Mouse (Mus musculus): ENCODE results near the gene Smim6. TPM values are rescaled to one million over a fixed set of nuclear protein-coding genes. Genes with fewer than 3 reads are reported as not detected.

Gene Smim6
- polyA plus RNA-seq, 1 experiment from 2014 or later: 1.1 TPM

DNA sequence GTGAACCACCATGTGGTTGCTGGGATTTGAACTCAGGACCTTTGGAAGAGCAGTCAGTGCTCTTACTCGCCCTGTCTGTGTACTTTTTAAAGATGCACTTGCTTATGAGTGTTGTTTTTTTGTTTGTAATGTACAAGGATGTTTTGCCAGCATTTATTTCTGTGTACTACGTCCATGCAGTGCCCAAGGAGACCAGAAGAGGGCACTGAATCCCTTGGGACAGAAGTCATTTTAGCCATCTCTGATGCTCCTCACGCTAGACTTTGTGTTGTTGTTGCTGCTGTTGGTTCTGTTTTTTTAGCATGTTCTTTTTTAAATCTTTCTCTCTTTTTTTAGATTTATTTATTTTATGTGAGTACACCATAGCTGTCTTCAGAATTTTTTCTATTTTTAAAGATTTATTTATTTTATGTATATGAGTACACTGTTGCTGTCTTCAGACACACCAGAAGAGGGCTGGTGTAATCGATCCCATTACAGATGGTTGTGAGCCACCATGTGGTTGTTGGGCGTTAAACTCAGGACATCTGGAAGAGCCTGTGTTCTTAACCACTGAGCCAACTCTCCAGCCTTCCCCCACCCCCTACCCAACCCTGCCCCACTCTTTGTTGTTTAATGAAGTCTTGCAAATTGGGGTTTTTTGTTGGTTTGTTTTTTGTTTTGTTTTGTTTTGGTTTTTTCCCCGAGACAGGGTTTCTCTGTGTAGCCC is 8.4 kb downstream of the Smim6 start:
- peaks cover 8% of the 10 kb centered on the region for H3K36me3 ChIP-seq

DNA sequence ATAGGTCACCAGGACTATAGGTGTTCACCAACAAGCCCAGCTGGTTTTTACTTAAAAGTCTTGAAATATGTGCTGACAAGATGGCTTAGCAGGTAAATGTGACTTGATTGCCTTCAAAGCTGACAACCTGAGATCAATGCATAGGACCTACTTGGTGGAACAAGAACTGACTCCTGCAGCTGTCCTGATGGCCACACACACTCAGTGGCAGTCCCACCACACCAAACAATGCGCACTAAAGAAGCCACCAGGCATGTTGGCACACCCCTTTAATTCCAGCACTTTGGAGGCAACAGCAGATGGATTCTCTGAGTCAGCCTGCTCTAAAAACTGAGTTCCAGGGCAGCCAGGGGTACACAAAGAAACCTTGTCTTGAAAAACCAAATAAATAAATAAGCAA is 10.2 kb downstream of the Smim6 start:
- ATAC-seq (ENCODE audit: low FRiP score, low read depth): no peak
- Histone ChIP-seq H3K4me2 (no peak overlapping the region), H3K4me1 (replicated peaks) (no peaks in the 10 kb centered on the region), H3K36me3 (peaks cover 4% of the 10 kb centered on the region; the same call in 1 of the 2 replicates), H3K4me3 (no peak overlapping the region), H3K27ac (replicated peaks) (no peak overlapping the region), H3K9me3 (no peaks in the 10 kb centered on the region), H3K27me3 (no peaks in the 10 kb centered on the region), H3K9ac (no peak overlapping the region)
- WGBS: 94% methylated on average over 1 of the region's 1 CpGs

More for the DNA sequence above, 8.4 kb downstream of the Smim6 start:
- Histone ChIP-seq H3K4me1 (replicated peaks) (no peaks in the 10 kb centered on the region), H3K9me3 (no peaks in the 10 kb centered on the region), H3K27ac (replicated peaks) (no peak overlapping the region), H3K4me3 (no peak overlapping the region), H3K9ac (no peak overlapping the region), H3K27me3 (no peaks in the 10 kb centered on the region), H3K4me2 (no peak overlapping the region)
- ATAC-seq (ENCODE audit: low FRiP score, low read depth): no peak
- 51% methylated on average over 6 of the region's 6 CpGs for WGBS

DNA sequence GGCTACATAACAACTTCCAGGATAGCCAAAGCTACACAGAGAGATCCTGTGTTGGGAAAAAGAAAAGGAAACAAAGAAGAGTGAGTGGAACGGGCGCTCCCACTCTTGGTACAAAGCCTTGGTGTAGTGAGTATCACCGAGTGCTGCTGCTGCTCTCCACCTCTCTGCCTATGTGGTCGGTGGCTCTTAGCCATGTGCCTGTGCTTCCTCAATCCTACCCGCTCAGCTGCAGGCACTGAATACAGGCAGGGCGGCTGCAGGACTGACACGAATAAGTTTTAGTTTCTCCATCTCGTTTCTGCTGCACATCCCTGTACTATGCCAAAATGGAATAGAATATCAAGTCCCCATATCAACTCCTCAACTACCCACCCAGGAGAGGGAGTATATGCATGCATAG is 17.2 kb downstream of the Smim6 start:
- peaks cover 10% of the 10 kb centered on the region; the same call in 1 of the 2 replicates for H3K36me3 ChIP-seq
- 91% methylated on average over 8 of the region's 8 CpGs for WGBS
- ATAC-seq (ENCODE audit: low FRiP score, low read depth): no peak
- no peak overlapping the region for H3K4me3 ChIP-seq
- no peak overlapping the region for H3K9ac ChIP-seq
- H3K9me3 ChIP-seq: no peaks in the 10 kb centered on the region
- H3K27ac ChIP-seq (replicated peaks): no peak overlapping the region
- H3K27me3 ChIP-seq: no peaks in the 10 kb centered on the region
- peaks cover 14% of the 10 kb centered on the region for H3K4me1 ChIP-seq (replicated peaks)
- no peak overlapping the region for H3K4me2 ChIP-seq

DNA sequence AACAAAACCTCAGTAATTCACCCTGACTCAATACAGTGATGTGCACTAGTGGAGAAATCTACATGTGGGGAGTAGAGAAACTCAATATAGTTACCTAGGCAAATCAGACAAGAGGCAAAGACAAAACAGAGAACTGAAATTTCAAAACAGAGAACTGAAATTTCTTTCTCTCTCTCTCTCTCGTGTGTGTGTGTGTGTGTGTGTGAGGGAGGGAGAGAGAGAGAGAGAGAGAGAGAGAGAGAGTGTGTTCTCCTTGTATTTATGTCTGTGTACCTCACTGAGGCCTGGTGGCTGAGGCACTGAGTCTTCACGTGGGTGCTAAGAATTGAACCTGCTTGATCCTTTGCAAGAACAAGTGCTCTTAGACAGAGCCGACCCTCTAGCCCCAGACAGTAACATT is 18.0 kb downstream of the Smim6 start:
- WGBS: 84% methylated on average over 2 of the region's 3 CpGs
- H3K4me2 ChIP-seq: no peak overlapping the region
- no peaks in the 10 kb centered on the region for H3K9me3 ChIP-seq
- no peak for ATAC-seq (ENCODE audit: low FRiP score, low read depth)
- no peak overlapping the region for H3K9ac ChIP-seq
- peaks cover 22% of the 10 kb centered on the region for H3K4me1 ChIP-seq (replicated peaks)
- H3K36me3 ChIP-seq: 0 out of 2 replicates have a peak, but pooled peaks cover 6% of the 10 kb centered on the region
- H3K27ac ChIP-seq (replicated peaks): no peak overlapping the region
- H3K27me3 ChIP-seq: no peaks in the 10 kb centered on the region
- H3K4me3 ChIP-seq: no peak overlapping the region

DNA sequence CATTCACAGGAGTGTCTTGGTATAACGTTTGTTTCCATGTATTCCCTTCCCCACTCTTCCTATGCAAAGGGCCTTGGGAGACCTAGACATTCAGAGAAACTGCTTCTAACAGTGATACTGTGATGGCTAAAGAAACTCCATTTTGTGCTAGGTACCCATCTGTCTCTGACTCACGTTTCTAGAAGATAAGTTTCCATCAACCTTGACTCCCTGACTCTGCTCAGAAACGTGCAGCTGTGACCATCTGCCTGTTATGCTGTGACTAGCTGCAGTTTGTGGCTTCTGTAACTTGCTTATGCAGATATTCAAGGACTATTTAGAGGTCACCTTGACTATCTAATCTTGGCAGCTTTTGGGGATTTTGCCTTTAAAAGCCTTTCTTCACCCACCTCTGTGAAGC is 19.4 kb downstream of the Smim6 start:
- Histone ChIP-seq H3K36me3 (0 out of 2 replicates have a peak, but pooled peaks cover 6% of the 10 kb centered on the region), H3K27me3 (no peaks in the 10 kb centered on the region), H3K4me1 (replicated peaks) (peaks cover 26% of the 10 kb centered on the region), H3K4me2 (no peak overlapping the region), H3K9me3 (no peaks in the 10 kb centered on the region), H3K27ac (replicated peaks) (no peak overlapping the region), H3K9ac (no peak overlapping the region), H3K4me3 (no peak overlapping the region)
- 69% methylated on average over 3 of the region's 3 CpGs for WGBS
- ATAC-seq (ENCODE audit: low FRiP score, low read depth): no peak

DNA sequence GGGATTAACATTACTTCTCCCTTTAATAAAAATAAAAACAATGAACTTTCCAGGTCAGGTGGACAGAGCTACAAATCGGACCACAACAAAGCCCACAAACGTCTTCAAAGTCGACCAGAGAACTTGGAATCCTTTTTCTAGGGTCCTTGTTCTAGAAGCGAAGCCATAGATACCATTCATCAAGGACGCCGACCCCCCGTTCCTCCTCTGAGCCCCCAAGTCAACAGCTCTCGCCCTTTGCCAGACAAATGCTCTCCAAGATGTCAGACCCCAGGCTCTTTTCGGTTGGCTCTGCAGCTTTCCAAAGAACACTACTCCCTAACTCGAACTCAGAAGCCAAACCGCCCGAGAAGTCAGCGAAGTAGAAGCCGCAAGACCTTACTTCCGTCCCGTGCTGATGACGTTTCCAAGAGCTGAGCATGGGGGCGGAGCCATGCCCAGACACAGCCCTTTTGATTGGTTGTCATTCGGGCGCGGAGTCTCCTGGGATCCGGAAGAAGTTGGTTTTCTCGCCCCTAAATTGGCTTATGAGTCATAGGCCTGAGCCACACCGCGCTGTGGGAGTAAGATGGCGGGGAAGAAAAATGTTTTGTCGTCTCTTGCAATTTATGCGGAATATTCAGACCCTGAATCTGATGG is 21.4 kb downstream of the Smim6 start, which contains the start of the genes Sap30bp and Recql5:
Gene Sap30bp (plus strand): TSS at position 175 of the 639 bp plus-strand sequence.
Gene Recql5 (minus strand): TSS at position 370 of the 639 bp plus-strand sequence.
- Histone ChIP-seq H3K9me3 (no peaks in the 10 kb centered on the region), H3K36me3 (peaks cover 15% of the 10 kb centered on the region), H3K4me2 (peak within 1 kb of the TSS; percentile 82)

DNA sequence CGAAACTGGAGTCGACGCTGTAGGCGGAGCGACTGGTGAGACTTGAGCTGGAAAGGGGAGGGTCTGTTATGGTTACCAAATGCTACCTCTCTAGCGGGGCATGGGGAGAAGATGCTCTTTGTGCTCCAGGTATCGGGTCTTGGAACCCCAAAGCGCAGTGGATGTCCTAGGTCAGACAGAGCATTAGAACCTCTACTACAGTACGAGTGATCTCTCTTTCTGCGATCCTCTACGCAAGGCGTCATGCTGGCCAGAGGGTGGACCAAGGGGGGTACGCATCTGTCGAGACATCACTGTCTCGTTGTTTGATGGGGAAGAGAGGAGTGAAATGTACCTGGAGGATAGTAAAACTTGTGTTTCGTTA is 21.9 kb downstream of the Smim6 start:
- peak overlapping the region; percentile 82 for H3K4me2 ChIP-seq
- peaks cover 17% of the 10 kb centered on the region for H3K36me3 ChIP-seq
- peaks cover 26% of the 10 kb centered on the region for H3K4me1 ChIP-seq (replicated peaks)
- under 1% methylated on average over 16 of the region's 16 CpGs for WGBS
- peak overlapping the region; percentile 76 for H3K9ac ChIP-seq
- H3K27ac ChIP-seq (replicated peaks): peak overlapping the region; percentile 73
- peak overlapping the region; percentile 88 for H3K4me3 ChIP-seq
- no peaks in the 10 kb centered on the region for H3K9me3 ChIP-seq
- H3K27me3 ChIP-seq: no peaks in the 10 kb centered on the region
- peak; percentile 71; the same call in 1 of the 2 replicates for ATAC-seq (ENCODE audit: low FRiP score, low read depth)

More for the DNA sequence above, 21.4 kb downstream of the Smim6 start, which contains the start of the genes Sap30bp and Recql5:
- H3K9ac ChIP-seq: peak within 1 kb of the TSS; percentile 76
- H3K27ac ChIP-seq (replicated peaks): peak within 1 kb of the TSS; percentile 73
- under 1% methylated on average over 28 of the region's 28 CpGs for WGBS
- peak within 1 kb of the TSS; percentile 88 for H3K4me3 ChIP-seq
- peaks cover 26% of the 10 kb centered on the region for H3K4me1 ChIP-seq (replicated peaks)
- peak; percentile 100 for ATAC-seq (ENCODE audit: low FRiP score, low read depth)
- H3K27me3 ChIP-seq: no peaks in the 10 kb centered on the region

DNA sequence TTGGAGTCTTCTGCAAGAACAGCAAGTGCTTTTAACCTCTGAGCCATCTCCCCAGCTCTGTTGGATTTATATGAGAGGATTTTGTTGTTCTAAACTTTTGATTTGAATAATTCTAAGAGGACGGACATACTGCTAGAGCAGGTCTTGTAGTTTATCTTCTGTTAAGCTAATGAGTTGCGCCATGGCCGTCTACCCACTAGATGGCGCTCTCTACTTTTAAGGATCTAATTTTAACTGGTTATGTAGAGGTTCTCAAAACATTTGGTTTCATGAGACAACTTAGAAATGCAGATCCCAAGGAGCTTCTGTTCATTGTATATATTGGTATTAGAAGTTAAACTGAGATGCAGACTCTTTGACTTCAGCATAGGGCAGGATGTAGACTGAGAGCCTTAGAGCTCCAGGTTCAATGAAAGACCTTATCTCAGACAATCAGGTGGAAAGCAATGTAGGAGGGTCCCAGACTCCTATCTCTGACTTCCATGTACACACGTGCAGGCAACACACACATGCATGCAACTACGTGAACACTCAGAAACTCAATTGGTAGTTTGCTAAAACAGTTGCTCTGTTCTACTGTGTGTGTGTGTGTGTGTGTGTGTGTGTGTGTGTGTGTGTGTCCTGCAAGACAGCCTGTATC is 28.0 kb downstream of the Smim6 start:
- Histone ChIP-seq H3K9me3 (no peaks in the 10 kb centered on the region), H3K27me3 (no peaks in the 10 kb centered on the region), H3K4me2 (no peak overlapping the region), H3K4me3 (no peak overlapping the region), H3K9ac (no peak overlapping the region), H3K36me3 (peaks cover 39% of the 10 kb centered on the region), H3K4me1 (replicated peaks) (peaks cover 4% of the 10 kb centered on the region), H3K27ac (replicated peaks) (no peak overlapping the region)
- ATAC-seq (ENCODE audit: low FRiP score, low read depth): no peak
- 37% methylated on average over 6 of the region's 6 CpGs for WGBS

DNA sequence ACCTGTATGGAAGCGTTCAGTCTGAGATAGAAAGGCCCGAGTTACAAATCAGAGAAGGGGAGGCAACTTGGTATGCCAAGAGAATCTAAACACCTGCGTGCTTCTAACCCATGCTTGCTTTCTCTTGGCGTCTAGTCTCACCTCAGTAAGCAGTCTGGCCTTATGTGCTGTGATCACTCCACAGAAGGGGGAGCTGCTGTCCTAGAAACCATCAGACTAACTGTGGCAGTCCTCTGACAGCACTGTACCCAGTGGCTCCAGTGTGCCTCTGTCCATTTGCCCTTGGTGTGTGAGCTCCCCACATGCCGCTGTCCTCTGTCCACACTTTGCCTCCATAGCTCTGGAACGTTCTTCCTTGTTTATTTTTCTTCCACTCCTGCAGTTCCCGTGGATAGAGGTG is 30.2 kb downstream of the Smim6 start:
- H3K4me1 ChIP-seq (replicated peaks): no peaks in the 10 kb centered on the region
- ATAC-seq (ENCODE audit: low FRiP score, low read depth): no peak
- H3K4me3 ChIP-seq: no peak overlapping the region
- H3K27ac ChIP-seq (replicated peaks): no peak overlapping the region
- peaks cover 43% of the 10 kb centered on the region for H3K36me3 ChIP-seq
- no peak overlapping the region for H3K9ac ChIP-seq
- H3K4me2 ChIP-seq: no peak overlapping the region
- no peaks in the 10 kb centered on the region for H3K27me3 ChIP-seq
- H3K9me3 ChIP-seq: no peaks in the 10 kb centered on the region
- WGBS: 83% methylated on average over 7 of the region's 7 CpGs

DNA sequence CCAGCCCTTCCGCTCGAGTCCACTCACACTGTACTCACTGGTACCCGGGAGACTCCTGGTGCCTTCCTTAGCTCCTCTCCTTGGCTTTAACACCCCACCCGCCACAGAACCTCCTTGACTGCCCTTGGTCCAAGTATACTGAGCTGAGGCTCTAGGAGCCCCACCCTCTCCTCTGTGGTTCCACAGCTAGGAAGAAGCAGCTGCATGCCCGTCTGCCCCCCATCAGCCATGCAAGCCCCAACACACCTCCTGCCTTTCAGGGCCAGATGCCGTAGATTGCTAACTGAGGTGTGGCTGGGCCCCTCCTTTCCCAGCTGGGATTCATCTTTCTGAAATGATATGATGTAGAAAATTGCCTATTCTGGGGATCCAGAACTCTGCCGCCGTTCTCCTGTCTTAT is 33.4 kb downstream of the Smim6 start:
- Histone ChIP-seq H3K9me3 (no peaks in the 10 kb centered on the region), H3K36me3 (peaks cover 30% of the 10 kb centered on the region)

DNA sequence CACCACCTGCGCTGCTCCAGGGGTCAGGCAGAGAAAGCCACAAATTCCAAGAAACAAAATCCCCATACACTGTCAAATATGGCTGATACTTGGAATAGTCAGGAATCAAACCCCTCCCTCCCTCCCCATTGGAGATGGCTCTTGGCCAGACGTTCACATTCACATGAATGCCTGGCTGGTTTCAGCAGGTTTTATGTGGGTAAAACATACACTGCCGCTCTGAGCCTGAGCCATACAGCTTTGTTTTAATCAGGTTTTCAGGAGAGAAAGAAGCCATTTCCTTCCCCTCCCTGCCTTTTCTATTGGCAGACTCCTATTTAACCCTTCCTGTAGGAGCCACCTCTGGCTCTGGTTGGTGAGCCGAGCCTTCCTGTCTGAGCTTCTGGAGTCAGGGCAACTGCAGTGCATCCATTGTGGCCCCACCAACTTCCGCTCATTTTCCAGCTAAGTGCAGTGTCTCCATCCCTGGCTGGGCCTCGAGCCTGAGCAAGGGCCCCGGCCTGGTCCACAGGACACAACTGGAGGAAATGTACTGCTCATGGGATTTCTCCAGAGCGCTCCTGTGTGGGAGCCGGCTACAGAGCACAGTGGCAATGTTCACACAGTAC is 34.5 kb downstream of the Smim6 start:
- no peak overlapping the region for H3K9ac ChIP-seq
- no peak overlapping the region for H3K4me3 ChIP-seq
- H3K27me3 ChIP-seq: no peaks in the 10 kb centered on the region
- peaks cover 25% of the 10 kb centered on the region for H3K36me3 ChIP-seq
- 81% methylated on average over 9 of the region's 9 CpGs for WGBS
- H3K4me2 ChIP-seq: no peak overlapping the region
- peak overlapping the region; percentile 58 for H3K27ac ChIP-seq (replicated peaks)
- H3K4me1 ChIP-seq (replicated peaks): peaks cover 7% of the 10 kb centered on the region; the same call in 1 of the 2 replicates
- no peaks in the 10 kb centered on the region for H3K9me3 ChIP-seq
- ATAC-seq (ENCODE audit: low FRiP score, low read depth): no peak

More for the DNA sequence above, 33.4 kb downstream of the Smim6 start:
- Histone ChIP-seq H3K4me2 (no peak overlapping the region), H3K4me3 (no peak overlapping the region), H3K27me3 (no peaks in the 10 kb centered on the region), H3K27ac (replicated peaks) (no peak overlapping the region), H3K4me1 (replicated peaks) (peaks cover 7% of the 10 kb centered on the region; the same call in 1 of the 2 replicates), H3K9ac (no peak overlapping the region)
- no peak for ATAC-seq (ENCODE audit: low FRiP score, low read depth)
- 87% methylated on average over 8 of the region's 8 CpGs for WGBS
